Mouse (Mus musculus) kidney, postnatal 0 days (tissue): ENCODE measurements around the gene Npas3. TPM values are rescaled to one million over a fixed set of nuclear protein-coding genes. Genes with fewer than 3 reads are reported as not detected.

Experiments
- ATAC-seq: fragments of 200-750 bp; cut with Nextera tagmentation; replicated peaks from 2 replicates; pipeline ENCODE4 v1.8.0; 2017; ENCODE audit warnings: low read depth, moderate number of reproducible peaks, moderate TSS enrichment, moderate library complexity; ENCODE audit not compliant: low FRiP score
- DNase-seq: peaks from one replicate; pipeline ENCODE4 v3.0.0-alpha.2; 2016; ENCODE audit warnings: low spot score
- H3K27ac ChIP-seq: fragments of 300-500 bp; sonication (generic); 2 replicates; pipeline ENCODE4 v1.5.1; 2014; ENCODE audit warnings: mild to moderate bottlenecking
- H3K27me3 ChIP-seq: fragments of 300-500 bp; sonication (generic); 2 replicates; pipeline ENCODE4 v1.6.1; 2014; ENCODE audit warnings: low read length, mixed read lengths; ENCODE audit not compliant: insufficient read depth
- H3K36me3 ChIP-seq: fragments of 300-500 bp; sonication (generic); 2 replicates; pipeline ENCODE4 v1.6.1; 2014; ENCODE audit warnings: low read length, mixed read lengths; ENCODE audit not compliant: insufficient read depth
- H3K4me1 ChIP-seq: fragments of 300-500 bp; sonication (generic); replicated peaks from 2 replicates; pipeline ENCODE4 v1.6.1; 2014; ENCODE audit warnings: antibody characterized with exemption, low read length, mixed read lengths; ENCODE audit not compliant: insufficient read depth
- H3K4me2 ChIP-seq: fragments of 300-500 bp; sonication (generic); 2 replicates; pipeline ENCODE4 v1.6.1; 2014; ENCODE audit warnings: mild to moderate bottlenecking, low read length, moderate library complexity, mixed read lengths
- H3K4me3 ChIP-seq: fragments of 300-500 bp; sonication (generic); replicated peaks from 2 replicates; pipeline ENCODE4 v1.5.1; 2014; ENCODE audit warnings: low read depth, low read length
- H3K9ac ChIP-seq: fragments of 300-500 bp; sonication (generic); 2 replicates; pipeline ENCODE4 v1.6.1; 2014; ENCODE audit warnings: low read depth, low read length
- H3K9me3 ChIP-seq: fragments of 300-500 bp; sonication (generic); replicated peaks from 2 replicates; pipeline ENCODE4 v1.6.1; 2016; ENCODE audit warnings: low read length, inconsistent platforms, mixed read lengths
- CTCF ChIP-seq: IDR thresholded peaks from 2 replicates; pipeline ENCODE4 v1.5.1; 2016; ENCODE audit warnings: antibody characterized with exemption, low read depth, mild to moderate bottlenecking, moderate library complexity
- WGBS: fragments of 180-500 bp; shearing (Covaris S2); extraction: QIAGEN DNeasy Blood & Tissue Kit; methylation state at CpG from one replicate; pipeline ENCODE4 v1.1.7; 2014; 5-methylcytosine and 5-hydroxymethylcytosine counted together
- polyA plus RNA-seq: library from polyadenylated mRNA; unstranded; fragments of >200 nt; fragmentation: Nextera tagmentation; extraction: Ambion mirVana; gene quantifications from 2 replicates; pipeline ENCODE4 v1.2.1, GENCODE M21; 2015

The Npas3 gene
- polyA plus RNA-seq, 1 experiment from 2014 or later, result 1.2 TPM

DNA sequence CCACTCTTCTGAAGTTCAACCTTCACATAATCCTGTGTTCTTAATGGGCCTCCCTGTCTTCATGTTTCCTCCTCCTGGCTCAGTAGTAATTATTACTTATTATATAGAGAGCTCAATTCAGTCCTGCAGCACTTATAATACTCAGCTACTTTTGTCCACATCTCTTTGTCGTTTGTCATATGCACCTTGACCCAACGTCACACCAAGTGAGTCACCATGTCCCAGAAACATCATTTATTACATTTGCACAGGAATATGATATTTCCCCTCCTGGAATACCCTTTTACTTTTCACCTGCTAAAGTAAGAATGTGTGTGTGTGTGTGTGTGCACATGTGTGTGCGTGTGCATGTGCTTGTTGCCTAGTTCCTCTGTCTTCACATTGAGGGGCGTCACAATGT is 161.2 kb downstream of the Npas3 start:
- Histone ChIP-seq H3K36me3 (no peaks in the 10 kb centered on the region), H3K4me1 (no peaks in the 10 kb centered on the region; the same call in 1 of the 2 replicates), H3K9me3 (no peaks in the 10 kb centered on the region), H3K27me3 (no peaks in the 10 kb centered on the region), H3K27ac (no peak overlapping the region), H3K4me3 (no peak overlapping the region), H3K4me2 (no peak overlapping the region), H3K9ac (no peak overlapping the region)
- ATAC-seq (no peak), DNase-seq (no peak)
- 93% methylated on average over 4 of the region's 4 CpGs for WGBS
- TF ChIP-seq CTCF, result no peak

DNA sequence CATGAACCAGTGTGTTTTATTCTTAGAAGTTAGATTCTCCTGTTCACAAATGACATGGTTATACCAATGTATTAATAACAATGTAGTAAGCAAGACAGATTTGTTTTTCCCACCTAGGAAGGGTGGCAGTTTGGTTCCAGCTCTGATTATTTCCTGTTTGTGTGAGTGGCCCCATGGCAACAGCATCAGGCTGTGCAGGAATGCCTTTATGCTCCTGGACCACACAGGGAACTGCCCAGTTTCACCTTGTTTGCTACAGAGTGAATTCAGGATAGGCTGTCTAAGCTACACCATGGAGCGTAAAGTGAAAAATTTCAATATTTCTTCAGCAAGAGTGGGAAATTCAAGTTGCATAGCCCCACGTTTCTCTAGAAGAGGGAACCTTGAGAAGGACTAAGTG is 162.2 kb downstream of the Npas3 start:
- 92% methylated on average over 2 of the region's 2 CpGs for WGBS
- ATAC-seq, result no peak
- Histone ChIP-seq H3K27ac (no peak overlapping the region), H3K36me3 (no peaks in the 10 kb centered on the region), H3K4me2 (no peak overlapping the region), H3K9ac (no peak overlapping the region), H3K9me3 (no peaks in the 10 kb centered on the region), H3K4me1 (no peaks in the 10 kb centered on the region; the same call in 1 of the 2 replicates), H3K27me3 (no peaks in the 10 kb centered on the region), H3K4me3 (no peak overlapping the region)
- TF ChIP-seq CTCF, result no peak
- DNase-seq, result no peak

DNA sequence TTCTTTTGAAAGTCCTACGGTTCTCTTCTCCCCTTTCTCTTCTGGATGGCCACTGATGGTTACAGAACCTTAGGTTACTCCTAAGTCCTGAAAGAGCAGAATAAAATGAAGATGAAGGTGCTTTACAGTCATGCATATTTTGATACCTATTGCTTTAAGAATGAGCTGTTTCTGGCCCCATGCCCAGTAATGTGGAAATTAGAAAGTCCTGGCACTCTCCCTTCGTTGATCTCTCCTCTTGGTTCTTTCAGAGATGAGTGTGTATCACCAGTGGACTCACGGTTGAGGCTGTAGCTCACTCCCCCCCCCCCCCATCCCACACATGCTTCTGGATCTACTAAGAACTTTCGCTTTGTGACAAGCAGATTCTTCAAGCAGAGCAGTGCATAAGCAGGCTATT is 167.6 kb downstream of the Npas3 start:
- H3K36me3 ChIP-seq, result no peaks in the 10 kb centered on the region
- no peak for TF ChIP-seq CTCF
- ATAC-seq, result no peak
- no peak overlapping the region for H3K4me2 ChIP-seq
- H3K9ac ChIP-seq, result no peak overlapping the region
- no peaks in the 10 kb centered on the region for H3K4me1 ChIP-seq
- WGBS, result 46% methylated on average over 4 of the region's 4 CpGs
- no peaks in the 10 kb centered on the region for H3K9me3 ChIP-seq
- H3K27me3 ChIP-seq, result no peaks in the 10 kb centered on the region
- no peak overlapping the region for H3K4me3 ChIP-seq
- H3K27ac ChIP-seq, result no peak overlapping the region
- no peak for DNase-seq

DNA sequence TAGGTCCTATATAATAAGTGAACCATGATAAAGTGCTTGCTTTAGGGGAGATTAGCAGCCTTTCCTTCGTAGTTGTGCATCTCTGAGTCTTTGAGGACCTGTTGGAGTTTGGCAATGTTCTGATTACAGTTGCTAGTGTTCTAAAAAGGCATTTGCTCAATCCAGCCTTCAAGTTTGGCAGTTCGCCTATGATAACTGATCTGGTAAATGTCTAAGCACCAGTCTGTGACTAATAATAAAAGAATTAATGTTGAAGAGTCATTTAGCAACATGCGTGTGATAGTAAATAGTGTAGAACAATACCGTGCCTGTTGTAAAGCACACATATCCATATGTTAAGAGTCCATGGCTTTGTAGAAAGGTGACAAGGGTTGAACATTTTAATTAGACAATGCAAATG is 173.2 kb downstream of the Npas3 start:
- no peak for TF ChIP-seq CTCF
- no peak overlapping the region for H3K27ac ChIP-seq
- H3K27me3 ChIP-seq, result no peaks in the 10 kb centered on the region
- 78% methylated on average over 4 of the region's 4 CpGs for WGBS
- DNase-seq, result no peak
- H3K36me3 ChIP-seq, result no peaks in the 10 kb centered on the region
- no peak overlapping the region for H3K4me2 ChIP-seq
- no peak overlapping the region for H3K9ac ChIP-seq
- no peaks in the 10 kb centered on the region for H3K9me3 ChIP-seq
- no peaks in the 10 kb centered on the region for H3K4me1 ChIP-seq
- ATAC-seq, result no peak
- H3K4me3 ChIP-seq, result no peak overlapping the region

DNA sequence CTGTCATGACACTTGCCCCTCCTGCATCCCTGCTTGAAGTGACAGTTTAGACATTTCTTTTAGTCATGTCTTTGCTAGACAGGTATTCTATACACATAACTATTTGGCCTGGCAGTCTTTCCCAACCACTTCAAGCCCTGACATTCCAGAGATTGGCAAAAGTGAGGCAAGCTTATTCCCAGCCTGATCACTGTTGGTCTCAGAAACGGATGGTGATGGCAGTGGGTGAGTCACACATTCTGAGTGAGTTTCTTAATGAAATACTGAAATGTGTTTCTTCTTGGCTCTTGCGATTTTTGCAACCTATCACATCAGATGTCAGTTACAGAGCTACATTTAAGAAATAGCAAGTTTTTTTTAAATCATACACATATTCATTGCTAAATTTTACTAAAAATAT is 175.2 kb downstream of the Npas3 start:
- no peaks in the 10 kb centered on the region for H3K4me1 ChIP-seq
- 83% methylated on average over 2 of the region's 2 CpGs for WGBS
- H3K27me3 ChIP-seq, result no peaks in the 10 kb centered on the region
- H3K9me3 ChIP-seq, result no peaks in the 10 kb centered on the region
- TF ChIP-seq CTCF, result no peak
- no peak overlapping the region for H3K9ac ChIP-seq
- no peak for DNase-seq
- no peak for ATAC-seq
- H3K4me2 ChIP-seq, result no peak overlapping the region
- no peak overlapping the region for H3K27ac ChIP-seq
- H3K4me3 ChIP-seq, result no peak overlapping the region
- H3K36me3 ChIP-seq, result no peaks in the 10 kb centered on the region

DNA sequence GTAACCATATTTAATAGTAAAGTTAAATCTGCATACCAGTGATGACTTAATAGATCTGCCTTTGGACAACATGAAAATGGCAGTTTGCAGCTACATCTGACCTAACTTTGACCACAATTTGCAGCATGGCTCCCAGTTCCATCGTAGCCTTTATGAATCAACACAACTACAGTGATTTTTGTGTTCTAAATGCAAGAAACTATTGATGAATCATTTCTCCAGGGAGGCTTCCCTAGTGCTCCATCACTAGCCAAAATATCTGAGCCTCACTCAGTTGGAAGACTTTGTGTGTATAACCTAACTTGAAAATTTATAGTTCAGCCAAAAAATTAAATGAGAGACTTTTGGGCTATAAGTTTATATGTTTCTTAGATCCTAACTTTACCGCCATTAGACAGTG is 177.5 kb downstream of the Npas3 start:
- ATAC-seq, result no peak

DNA sequence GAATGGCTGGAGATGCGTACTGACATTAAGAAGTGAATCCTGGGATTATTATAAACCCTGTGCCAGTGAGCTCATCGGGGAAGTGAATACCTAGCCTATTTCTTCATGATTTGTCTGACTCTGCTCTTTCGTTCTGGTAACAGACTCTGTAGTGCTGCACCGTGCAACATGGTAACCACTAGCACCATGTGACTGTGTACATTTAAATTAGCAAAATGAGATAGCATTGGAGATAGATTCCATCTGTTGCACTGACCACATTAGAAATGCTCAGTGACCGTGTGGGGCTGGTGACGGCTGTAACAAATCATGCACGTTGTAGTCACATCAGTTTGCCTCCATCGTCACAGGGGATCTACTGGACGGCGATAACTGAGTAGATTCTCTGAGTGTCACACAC is 178.7 kb downstream of the Npas3 start:
- Histone ChIP-seq H3K4me3 (no peak overlapping the region), H3K9me3 (no peaks in the 10 kb centered on the region), H3K27ac (no peak overlapping the region), H3K4me1 (no peaks in the 10 kb centered on the region), H3K36me3 (no peaks in the 10 kb centered on the region), H3K27me3 (no peaks in the 10 kb centered on the region), H3K4me2 (no peak overlapping the region), H3K9ac (no peak overlapping the region)
- TF ChIP-seq CTCF, result no peak
- ATAC-seq (no peak), DNase-seq (no peak)
- 56% methylated on average over 10 of the region's 10 CpGs for WGBS

More for the DNA sequence above, 177.5 kb downstream of the Npas3 start:
- 95% methylated on average over 2 of the region's 2 CpGs for WGBS
- H3K4me3 ChIP-seq, result no peak overlapping the region
- no peak overlapping the region for H3K9ac ChIP-seq
- no peaks in the 10 kb centered on the region for H3K4me1 ChIP-seq
- no peaks in the 10 kb centered on the region for H3K9me3 ChIP-seq
- no peak for DNase-seq
- no peak for TF ChIP-seq CTCF
- H3K36me3 ChIP-seq, result no peaks in the 10 kb centered on the region
- H3K27ac ChIP-seq, result no peak overlapping the region
- no peaks in the 10 kb centered on the region for H3K27me3 ChIP-seq
- H3K4me2 ChIP-seq, result no peak overlapping the region
